Mouse (Mus musculus) heart, embryonic 13.5 days (tissue): ENCODE results near the gene Xk. TPM values are rescaled to one million over a fixed set of nuclear protein-coding genes. Genes with fewer than 3 reads are reported as not detected.
"Not testable (repeated sequence)": the region's sequence is repeated elsewhere in the genome, so short reads cannot be mapped to it uniquely, and the experiment has no call there.

Source experiments
- ATAC-seq: fragments of 200-750 bp; cut with Nextera tagmentation; 2 replicates; pipeline ENCODE4 v1.8.0; 2017; ENCODE audit warnings: moderate TSS enrichment; ENCODE audit not compliant: insufficient number of reproducible peaks, low FRiP score, low TSS enrichment; ENCODE audit errors: extremely low read depth
- H3K27ac ChIP-seq: fragments of 300-500 bp; sonication (generic); replicated peaks from 2 replicates; pipeline ENCODE4 v1.5.1; 2015; ENCODE audit warnings: moderate library complexity, mild to moderate bottlenecking, inconsistent platforms
- H3K27me3 ChIP-seq: fragments of 300-500 bp; sonication (generic); replicated peaks from 2 replicates; pipeline ENCODE4 v1.6.1; 2015; ENCODE audit warnings: mild to moderate bottlenecking, inconsistent platforms
- H3K36me3 ChIP-seq: fragments of 300-500 bp; sonication (generic); 2 replicates; pipeline ENCODE4 v1.6.1; 2015; ENCODE audit warnings: mild to moderate bottlenecking, inconsistent platforms
- H3K4me1 ChIP-seq: fragments of 300-500 bp; sonication (generic); 2 replicates; pipeline ENCODE4 v1.6.1; 2015; ENCODE audit warnings: inconsistent platforms
- H3K4me2 ChIP-seq: fragments of 300-500 bp; sonication (generic); 2 replicates; pipeline ENCODE4 v1.6.1; 2015; ENCODE audit warnings: inconsistent platforms, mild to moderate bottlenecking, moderate library complexity
- H3K4me3 ChIP-seq: fragments of 300-500 bp; sonication (generic); 2 replicates; pipeline ENCODE4 v1.5.1; 2015; ENCODE audit warnings: moderate library complexity, mild to moderate bottlenecking, inconsistent platforms
- H3K9ac ChIP-seq: fragments of 300-500 bp; sonication (generic); 2 replicates; pipeline ENCODE4 v1.6.1; 2015; ENCODE audit warnings: inconsistent platforms, mild to moderate bottlenecking, moderate library complexity
- H3K9me3 ChIP-seq: fragments of 300-500 bp; sonication (generic); 2 replicates; pipeline ENCODE4 v1.6.1; 2016; ENCODE audit warnings: inconsistent platforms
- WGBS: fragments of 180-500 bp; shearing (Covaris S2); methylation state at CpG from one replicate; pipeline ENCODE4 v1.1.7; 2015; ENCODE audit warnings: mixed read lengths; 5-methylcytosine and 5-hydroxymethylcytosine counted together
- polyA plus RNA-seq: library from polyadenylated mRNA; unstranded; fragments of >200 nt; fragmentation: Nextera tagmentation; extraction: Ambion mirVana; gene quantifications from 2 replicates; pipeline ENCODE4 v1.2.1, GENCODE M21; 2015

The Xk gene
- polyA plus RNA-seq, 1 experiment from 2014 or later = 3.7 TPM

GRCm38 (mm10) chrX:9259267-9259666 lies 13.3 kb upstream of the Xk start:
- Histone ChIP-seq H3K4me1 (no peaks in the 10 kb centered on the region), H3K9ac (no peak overlapping the region), H3K4me3 (no peak overlapping the region), H3K27ac (no peak overlapping the region), H3K27me3 (no peaks in the 10 kb centered on the region), H3K9me3 (no peaks in the 10 kb centered on the region), H3K4me2 (no peak overlapping the region), H3K36me3 (no peaks in the 10 kb centered on the region)
- WGBS = 69% methylated on average over 1 of the region's 1 CpGs
- no peak for ATAC-seq

- no peaks in the 10 kb centered on the region; the same call in 1 of the 2 replicates for H3K27me3 ChIP-seq
- no peak overlapping the region for H3K4me3 ChIP-seq
- H3K27ac ChIP-seq = 0 out of 2 replicates have a peak overlapping the region, but pooled peaks have one; percentile 59
- 46% methylated on average over 3 of the region's 3 CpGs for WGBS
- no peaks in the 10 kb centered on the region; the same call in 1 of the 2 replicates for H3K4me1 ChIP-seq
- no peaks in the 10 kb centered on the region for H3K36me3 ChIP-seq
- ATAC-seq = no peak
- H3K9me3 ChIP-seq = no peaks in the 10 kb centered on the region
- H3K4me2 ChIP-seq = peak overlapping the region; percentile 69; the same call in 1 of the 2 replicates
- no peak overlapping the region for H3K9ac ChIP-seq
These were observed 1.4 kb upstream of the Xk start for GRCm38 (mm10) chrX:9271112-9271511.

- no peaks in the 10 kb centered on the region; the same call in 1 of the 2 replicates for H3K27me3 ChIP-seq
These were observed 553 bp upstream of the Xk start for GRCm38 (mm10) chrX:9271947-9272459.

GRCm38 (mm10) chrX:9273377-9274002 lies 934 bp downstream of the Xk start:
- Histone ChIP-seq H3K4me1 (no peaks in the 10 kb centered on the region; the same call in 1 of the 2 replicates), H3K9ac (peak overlapping the region; percentile 81), H3K36me3 (no peaks in the 10 kb centered on the region), H3K27ac (peak overlapping the region; percentile 59; the same call in 1 of the 2 replicates), H3K4me3 (peak overlapping the region; percentile 66), H3K4me2 (peak overlapping the region; percentile 69), H3K9me3 (no peaks in the 10 kb centered on the region), H3K27me3 (no peaks in the 10 kb centered on the region; the same call in 1 of the 2 replicates)
- WGBS = 50% methylated on average over 12 of the region's 12 CpGs
- no peak for ATAC-seq

More at GRCm38 (mm10) chrX:9271947-9272459, 553 bp upstream of the Xk start:
- Histone ChIP-seq H3K4me2 (peak overlapping the region; percentile 69), H3K9ac (peak overlapping the region; percentile 81), H3K4me1 (no peaks in the 10 kb centered on the region; the same call in 1 of the 2 replicates), H3K4me3 (peak overlapping the region; percentile 66), H3K36me3 (no peaks in the 10 kb centered on the region), H3K27ac (peak overlapping the region; percentile 59), H3K9me3 (no peaks in the 10 kb centered on the region)
- WGBS = 13% methylated on average over 8 of the region's 8 CpGs
- ATAC-seq = no peak

GRCm38 (mm10) chrX:9274321-9274720 lies 1.8 kb downstream of the Xk start:
- 62% methylated on average over 8 of the region's 8 CpGs for WGBS
- no peaks in the 10 kb centered on the region; the same call in 1 of the 2 replicates for H3K4me1 ChIP-seq
- no peaks in the 10 kb centered on the region for H3K9me3 ChIP-seq
- no peak for ATAC-seq
- peak overlapping the region; percentile 66; the same call in 1 of the 2 replicates for H3K4me3 ChIP-seq
- H3K27ac ChIP-seq = no peak overlapping the region
- H3K4me2 ChIP-seq = peak overlapping the region; percentile 69; the same call in 1 of the 2 replicates
- no peak overlapping the region for H3K9ac ChIP-seq
- no peaks in the 10 kb centered on the region; the same call in 1 of the 2 replicates for H3K27me3 ChIP-seq
- no peaks in the 10 kb centered on the region for H3K36me3 ChIP-seq

GRCm38 (mm10) chrX:9283464-9283863 lies 10.9 kb downstream of the Xk start, which contains the start of gene H2al1m:
Gene H2al1m (plus strand): TSS chrX:9283764.
- H3K4me1 ChIP-seq, ATAC-seq, H3K36me3 ChIP-seq, H3K9me3 ChIP-seq, H3K27ac ChIP-seq, H3K4me2 ChIP-seq, H3K27me3 ChIP-seq, H3K9ac ChIP-seq, H3K4me3 ChIP-seq: not testable (repeated sequence)
- no CpG with 5 or more reads among the region's 1 CpGs for WGBS

- WGBS = 70% methylated on average over 4 of the region's 4 CpGs
- not testable (repeated sequence) for H3K9me3 ChIP-seq, H3K4me3 ChIP-seq, H3K27ac ChIP-seq, H3K9ac ChIP-seq, H3K36me3 ChIP-seq, H3K4me1 ChIP-seq, H3K4me2 ChIP-seq, ATAC-seq, H3K27me3 ChIP-seq
These were observed 20.7 kb downstream of the Xk start for GRCm38 (mm10) chrX:9293140-9293829.

- no peak overlapping the region for H3K9ac ChIP-seq
- H3K27me3 ChIP-seq = no peaks in the 10 kb centered on the region
- WGBS = 56% methylated on average over 5 of the region's 5 CpGs
- no peaks in the 10 kb centered on the region for H3K4me1 ChIP-seq
- no peak for ATAC-seq
- H3K9me3 ChIP-seq = no peaks in the 10 kb centered on the region
- no peaks in the 10 kb centered on the region for H3K36me3 ChIP-seq
- no peak overlapping the region for H3K27ac ChIP-seq
- no peak overlapping the region for H3K4me2 ChIP-seq
- no peak overlapping the region for H3K4me3 ChIP-seq
These were observed 25.9 kb downstream of the Xk start for GRCm38 (mm10) chrX:9298413-9298864.

- Histone ChIP-seq H3K27me3 (no peaks in the 10 kb centered on the region), H3K27ac (no peak overlapping the region), H3K4me2 (no peak overlapping the region), H3K4me1 (no peaks in the 10 kb centered on the region), H3K9ac (no peak overlapping the region), H3K9me3 (no peaks in the 10 kb centered on the region), H3K36me3 (no peaks in the 10 kb centered on the region), H3K4me3 (no peak overlapping the region)
- WGBS = 75% methylated on average over 5 of the region's 5 CpGs
- ATAC-seq = no peak
These were observed 30.2 kb downstream of the Xk start for GRCm38 (mm10) chrX:9302791-9303190.

GRCm38 (mm10) chrX:9303455-9303854 lies 30.9 kb downstream of the Xk start:
- Histone ChIP-seq H3K27me3 (no peaks in the 10 kb centered on the region), H3K27ac (no peak overlapping the region), H3K9ac (no peak overlapping the region), H3K36me3 (no peaks in the 10 kb centered on the region), H3K9me3 (no peaks in the 10 kb centered on the region), H3K4me3 (no peak overlapping the region), H3K4me1 (no peaks in the 10 kb centered on the region), H3K4me2 (no peak overlapping the region)
- 55% methylated on average over 1 of the region's 1 CpGs for WGBS
- ATAC-seq = no peak

GRCm38 (mm10) chrX:9316457-9316856 lies 43.9 kb downstream of the Xk start:
- not testable (repeated sequence) for H3K4me2 ChIP-seq, H3K9me3 ChIP-seq, H3K27me3 ChIP-seq, H3K4me3 ChIP-seq, H3K27ac ChIP-seq, H3K4me1 ChIP-seq, H3K9ac ChIP-seq, H3K36me3 ChIP-seq, ATAC-seq
